Mouse (Mus musculus): ENCODE results near the gene Vmn2r82.
"Not testable (repeated sequence)": the region's sequence is repeated elsewhere in the genome, so short reads cannot be mapped to it uniquely, and the experiment has no call there.

- not testable (repeated sequence) for TF ChIP-seq CTCF (IDR thresholded peaks at IDR 0.05; ENCODE audit: borderline replicate concordance, insufficient read depth, low read length); POLR2A (IDR thresholded peaks at IDR 0.05; ENCODE audit: low read depth, low read length)
Measured at GRCm38 (mm10) chr10:79417772-79418170, 61.5 kb downstream of the Vmn2r82 start.

All from embryonic fibroblast, embryonic 13.5 days (primary cell).